Mouse (Mus musculus): ENCODE measurements around the gene Slc30a3. TPM values are rescaled to one million over a fixed set of nuclear protein-coding genes. Genes with fewer than 3 reads are reported as not detected.
A peak's percentile ranks its signal among the peaks of the same experiment; 100 is the strongest.

The Slc30a3 gene
- polyA plus RNA-seq, 1 experiment, result 0.71 TPM

DNA sequence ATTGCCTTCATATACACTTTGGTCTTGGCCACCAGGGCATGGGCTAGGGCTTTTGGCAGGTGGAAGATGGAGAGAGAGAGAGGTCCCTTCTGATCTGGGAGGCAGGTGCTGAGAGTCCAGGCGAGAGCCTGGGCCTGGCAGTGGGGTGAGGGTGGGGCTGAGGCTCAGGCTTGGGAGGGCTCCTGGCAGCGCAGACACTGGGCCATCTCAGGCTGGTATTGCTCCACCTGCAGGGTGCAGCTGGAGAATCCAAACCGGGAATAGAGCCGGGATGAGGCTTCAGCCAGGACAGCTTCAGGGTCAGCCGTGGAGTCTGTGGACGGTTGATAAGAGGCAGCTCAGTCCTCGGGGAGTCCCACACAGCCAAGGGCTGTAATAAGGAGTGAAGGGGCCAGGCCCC lies 21.4 kb downstream of the Slc30a3 start:
- Histone ChIP-seq H3K36me3 (ENCODE audit: control insufficient read depth, insufficient read depth) (no peaks in the 10 kb centered on the region), H3ac (ENCODE audit: control insufficient read depth, insufficient read length, low read depth) (no peak overlapping the region), H3K4me3 (ENCODE audit: insufficient read depth, poor library complexity, severe bottlenecking) (no peak overlapping the region), H3K79me3 (ENCODE audit: low read depth) (no peaks in the 10 kb centered on the region), H3K79me2 (ENCODE audit: control insufficient read depth, insufficient read depth) (no peaks in the 10 kb centered on the region), H3K27me3 (ENCODE audit: control insufficient read depth, insufficient read depth, insufficient read length) (peaks cover 9% of the 10 kb centered on the region)
- TF ChIP-seq CEBPB (IDR thresholded peaks at IDR 0.05; ENCODE audit: low read depth), result no peak
- TF ChIP-seq FOSL1 (IDR thresholded peaks at IDR 0.05; ENCODE audit: insufficient read depth, low read length, poor library complexity, severe bottlenecking), result no peak
- no peak for TF ChIP-seq CTCF (IDR thresholded peaks at IDR 0.05; ENCODE audit: control insufficient read depth, insufficient read depth, insufficient read length)
- TF ChIP-seq MYOD1 (IDR thresholded peaks at IDR 0.05; ENCODE audit: control insufficient read depth, insufficient read length, low read depth), result no peak
- no peak for TF ChIP-seq MAX (IDR thresholded peaks at IDR 0.05)
- TF ChIP-seq MYOG (IDR thresholded peaks at IDR 0.05; ENCODE audit: control insufficient read depth, extremely low read depth, insufficient read length), result no peak

DNA sequence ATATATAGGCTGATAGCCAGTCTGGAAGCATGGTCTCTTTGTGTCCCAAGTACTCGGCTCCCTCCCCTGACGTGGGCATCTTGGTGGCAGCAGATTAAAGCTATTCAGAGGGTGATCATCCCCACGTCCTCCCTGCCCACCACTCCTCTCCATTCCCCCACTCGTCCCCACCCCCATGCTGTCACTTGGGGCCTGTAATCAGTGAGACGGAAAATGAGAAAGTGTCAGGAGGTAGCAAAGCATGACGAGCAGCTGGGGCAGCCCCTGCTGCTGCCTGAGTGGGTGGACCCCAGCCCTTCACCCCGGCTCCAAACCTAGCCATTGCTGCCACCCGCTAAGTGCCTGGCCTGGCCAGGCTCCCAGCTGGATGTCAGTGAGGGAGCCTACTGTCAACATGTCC lies 24.1 kb downstream of the Slc30a3 start:
- Histone ChIP-seq H3K79me3 (ENCODE audit: low read depth) (no peaks in the 10 kb centered on the region), H3K27me3 (ENCODE audit: control insufficient read depth, insufficient read depth, insufficient read length) (no peaks in the 10 kb centered on the region), H3K79me2 (ENCODE audit: control insufficient read depth, insufficient read depth) (no peaks in the 10 kb centered on the region), H3K4me3 (ENCODE audit: insufficient read depth, poor library complexity, severe bottlenecking) (no peak overlapping the region), H3K36me3 (ENCODE audit: control insufficient read depth, insufficient read depth) (peaks cover 4% of the 10 kb centered on the region), H3ac (ENCODE audit: control insufficient read depth, insufficient read length, low read depth) (no peak overlapping the region)
- TF ChIP-seq CTCF (IDR thresholded peaks at IDR 0.05; ENCODE audit: control insufficient read depth, insufficient read depth, insufficient read length) (no peak), FOSL1 (IDR thresholded peaks at IDR 0.05; ENCODE audit: insufficient read depth, low read length, poor library complexity, severe bottlenecking) (no peak), MYOG (IDR thresholded peaks at IDR 0.05; ENCODE audit: control insufficient read depth, extremely low read depth, insufficient read length) (no peak), CEBPB (IDR thresholded peaks at IDR 0.05; ENCODE audit: low read depth) (no peak), USF1 (IDR thresholded peaks at IDR 0.05; ENCODE audit: low read depth) (no peak), MAX (IDR thresholded peaks at IDR 0.05) (no peak), MYOD1 (IDR thresholded peaks at IDR 0.05; ENCODE audit: control insufficient read depth, insufficient read length, low read depth) (no peak)

DNA sequence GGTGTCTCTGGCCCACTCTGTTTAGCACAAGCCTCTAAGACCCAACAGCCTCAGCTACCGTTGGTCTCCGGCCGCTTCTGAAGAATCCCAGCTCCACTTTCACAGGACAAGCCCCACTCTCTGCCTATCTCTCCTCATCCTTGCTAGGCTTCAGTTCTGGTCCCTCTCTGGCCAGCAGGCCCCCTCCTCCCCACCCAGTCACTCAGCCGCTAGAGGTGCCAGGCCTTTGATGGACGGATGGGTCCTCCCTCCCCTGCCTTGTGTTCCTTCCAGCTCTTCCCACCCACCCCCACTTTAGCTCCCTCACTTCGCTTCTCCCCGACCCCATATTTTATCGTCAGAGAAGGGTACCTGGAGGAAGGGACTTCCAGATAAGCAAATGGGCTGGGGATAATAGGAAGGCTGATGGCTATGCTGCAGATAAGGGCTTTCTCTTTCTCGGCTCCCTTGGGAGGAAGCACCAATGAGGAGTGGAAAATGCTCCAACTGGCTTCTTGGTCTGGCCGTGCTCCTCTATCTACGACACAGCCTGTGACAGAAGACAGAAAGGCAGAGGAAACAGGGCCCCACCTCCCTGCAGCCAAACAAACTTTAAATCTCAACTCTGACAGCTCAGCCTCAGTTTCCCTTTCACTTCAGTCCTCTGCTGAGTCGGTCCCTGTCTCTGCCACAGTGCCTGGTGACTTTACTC lies 25.0 kb downstream of the Slc30a3 start:
- no peaks in the 10 kb centered on the region for H3K27me3 ChIP-seq (ENCODE audit: control insufficient read depth, insufficient read depth, insufficient read length)
- H3K79me2 ChIP-seq (ENCODE audit: control insufficient read depth, insufficient read depth), result no peaks in the 10 kb centered on the region
- peaks cover 12% of the 10 kb centered on the region for H3K36me3 ChIP-seq (ENCODE audit: control insufficient read depth, insufficient read depth)
- H3K4me3 ChIP-seq (ENCODE audit: insufficient read depth, poor library complexity, severe bottlenecking), result no peak overlapping the region
- no peak for TF ChIP-seq MAX (IDR thresholded peaks at IDR 0.05)
- no peak for TF ChIP-seq MYOG (IDR thresholded peaks at IDR 0.05; ENCODE audit: control insufficient read depth, extremely low read depth, insufficient read length)
- no peak for TF ChIP-seq USF1 (IDR thresholded peaks at IDR 0.05; ENCODE audit: low read depth)
- TF ChIP-seq CEBPB (IDR thresholded peaks at IDR 0.05; ENCODE audit: low read depth), result no peak
- no peak for TF ChIP-seq FOSL1 (IDR thresholded peaks at IDR 0.05; ENCODE audit: insufficient read depth, low read length, poor library complexity, severe bottlenecking)
- no peak for TF ChIP-seq MYOD1 (IDR thresholded peaks at IDR 0.05; ENCODE audit: control insufficient read depth, insufficient read length, low read depth)
- TF ChIP-seq CTCF (IDR thresholded peaks at IDR 0.05; ENCODE audit: control insufficient read depth, insufficient read depth, insufficient read length), result no peak
- H3ac ChIP-seq (ENCODE audit: control insufficient read depth, insufficient read length, low read depth), result no peak overlapping the region
- H3K79me3 ChIP-seq (ENCODE audit: low read depth), result no peaks in the 10 kb centered on the region

DNA sequence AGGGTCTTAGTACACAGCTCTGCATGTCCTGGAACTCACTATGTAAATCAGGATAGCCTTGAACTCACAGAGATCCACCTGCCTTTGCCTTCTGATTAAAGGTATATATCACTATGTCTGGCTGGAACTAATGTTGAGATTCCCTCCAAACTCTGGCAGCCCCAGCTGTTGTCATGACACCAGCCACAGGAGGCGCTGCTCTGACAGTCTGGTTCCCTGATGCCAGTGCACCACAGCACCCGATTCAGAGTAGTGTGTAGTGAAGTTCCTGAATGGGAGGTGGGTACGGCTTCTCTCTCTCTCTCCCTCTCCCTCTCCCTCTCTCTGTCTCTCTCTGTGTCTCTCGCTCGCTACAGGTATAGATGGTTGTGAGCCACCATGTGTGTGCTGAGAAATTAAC lies 25.7 kb downstream of the Slc30a3 start:
- H3K79me2 ChIP-seq (ENCODE audit: control insufficient read depth, insufficient read depth), result no peaks in the 10 kb centered on the region
- no peak overlapping the region for H3ac ChIP-seq (ENCODE audit: control insufficient read depth, insufficient read length, low read depth)
- no peaks in the 10 kb centered on the region for H3K27me3 ChIP-seq (ENCODE audit: control insufficient read depth, insufficient read depth, insufficient read length)
- H3K36me3 ChIP-seq (ENCODE audit: control insufficient read depth, insufficient read depth), result peaks cover 18% of the 10 kb centered on the region
- TF ChIP-seq USF1 (IDR thresholded peaks at IDR 0.05; ENCODE audit: low read depth) (no peak), CTCF (IDR thresholded peaks at IDR 0.05; ENCODE audit: control insufficient read depth, insufficient read depth, insufficient read length) (peak; percentile 7)
- no peaks in the 10 kb centered on the region for H3K79me3 ChIP-seq (ENCODE audit: low read depth)
- no peak overlapping the region for H3K4me3 ChIP-seq (ENCODE audit: insufficient read depth, poor library complexity, severe bottlenecking)

DNA sequence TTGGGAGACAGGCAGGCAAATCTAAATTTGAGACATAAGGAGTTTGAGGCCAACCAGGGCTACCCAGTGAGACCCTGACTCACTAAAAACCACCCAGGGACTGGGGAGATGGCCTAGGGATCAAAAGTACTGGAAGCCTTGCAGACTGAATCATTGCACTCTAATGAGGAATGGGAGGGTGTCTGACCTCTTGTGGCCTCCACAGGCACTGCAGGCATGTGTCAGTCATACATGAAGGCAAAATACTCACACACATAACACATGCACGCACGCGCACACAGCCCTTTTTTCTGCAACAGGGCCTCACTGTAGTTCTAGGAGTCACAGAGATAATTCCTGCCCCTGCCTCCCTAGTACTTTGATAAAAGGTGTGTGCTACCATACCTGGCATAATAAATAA lies 26.7 kb downstream of the Slc30a3 start:
- Histone ChIP-seq H3K36me3 (ENCODE audit: control insufficient read depth, insufficient read depth) (peaks cover 27% of the 10 kb centered on the region), H3K4me3 (ENCODE audit: insufficient read depth, poor library complexity, severe bottlenecking) (no peak overlapping the region), H3ac (ENCODE audit: control insufficient read depth, insufficient read length, low read depth) (no peak overlapping the region), H3K79me2 (ENCODE audit: control insufficient read depth, insufficient read depth) (no peaks in the 10 kb centered on the region), H3K27me3 (ENCODE audit: control insufficient read depth, insufficient read depth, insufficient read length) (no peaks in the 10 kb centered on the region), H3K79me3 (ENCODE audit: low read depth) (no peaks in the 10 kb centered on the region)
- TF ChIP-seq CEBPB (IDR thresholded peaks at IDR 0.05; ENCODE audit: low read depth) (no peak), MAX (IDR thresholded peaks at IDR 0.05) (no peak), MYOD1 (IDR thresholded peaks at IDR 0.05; ENCODE audit: control insufficient read depth, insufficient read length, low read depth) (no peak), CTCF (IDR thresholded peaks at IDR 0.05; ENCODE audit: control insufficient read depth, insufficient read depth, insufficient read length) (peak; percentile 33)

GRCm38 (mm10) chr5:31080795-31081164 lies 27.3 kb downstream of the Slc30a3 start:
- no peak for TF ChIP-seq MYOG (IDR thresholded peaks at IDR 0.05; ENCODE audit: control insufficient read depth, extremely low read depth, insufficient read length)
- no peak for TF ChIP-seq CEBPB (IDR thresholded peaks at IDR 0.05; ENCODE audit: low read depth)
- TF ChIP-seq MAX (IDR thresholded peaks at IDR 0.05), result no peak
- no peak for TF ChIP-seq FOSL1 (IDR thresholded peaks at IDR 0.05; ENCODE audit: insufficient read depth, low read length, poor library complexity, severe bottlenecking)
- no peak for TF ChIP-seq CTCF (IDR thresholded peaks at IDR 0.05; ENCODE audit: control insufficient read depth, insufficient read depth, insufficient read length)
- TF ChIP-seq USF1 (IDR thresholded peaks at IDR 0.05; ENCODE audit: low read depth), result no peak
- TF ChIP-seq MYOD1 (IDR thresholded peaks at IDR 0.05; ENCODE audit: control insufficient read depth, insufficient read length, low read depth), result no peak
- Histone ChIP-seq H3K27me3 (ENCODE audit: control insufficient read depth, insufficient read depth, insufficient read length) (no peaks in the 10 kb centered on the region), H3ac (ENCODE audit: control insufficient read depth, insufficient read length, low read depth) (no peak overlapping the region), H3K36me3 (ENCODE audit: control insufficient read depth, insufficient read depth) (peaks cover 31% of the 10 kb centered on the region), H3K4me3 (ENCODE audit: insufficient read depth, poor library complexity, severe bottlenecking) (no peak overlapping the region), H3K79me2 (ENCODE audit: control insufficient read depth, insufficient read depth) (no peaks in the 10 kb centered on the region), H3K79me3 (ENCODE audit: low read depth) (no peaks in the 10 kb centered on the region)
